24 mouse cellular contexts compared by ENCODE assay signal in the genomic region with DNA sequence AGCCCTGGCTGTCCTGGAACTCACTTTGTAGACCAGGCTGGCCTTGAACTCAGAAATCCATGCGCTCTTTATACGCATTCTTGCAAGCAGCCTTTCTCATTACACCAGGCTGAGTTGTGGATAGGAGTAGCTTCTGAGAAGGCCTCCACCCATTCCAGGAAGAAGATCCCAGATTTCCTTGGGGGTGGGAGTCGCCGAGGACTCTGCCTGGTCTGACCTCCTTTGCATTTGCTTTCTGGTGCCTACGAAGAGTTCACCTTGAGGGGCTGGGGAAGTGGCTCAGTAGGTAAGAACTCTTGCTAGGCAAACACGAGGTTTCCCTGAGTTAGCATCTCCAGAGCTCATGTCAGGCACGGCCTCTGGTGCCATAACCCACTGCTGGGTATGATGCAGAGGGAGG. TPM values are rescaled to one million over a fixed set of nuclear protein-coding genes. Genes with fewer than 3 reads are reported as not detected.
DNase-seq lines count a peak whose midpoint lies in the region; ATAC-seq and TF ChIP-seq lines count a peak whose summit lies in the region.
"Had no signal": no experiment of that assay in that cellular context is flagged by ENCODE, and none has a peak within 500 bp of the region (broad histone marks: within the 10 kb centered on the region; RNA-seq: fewer than 3 reads in every experiment).

No protein-coding gene starts in this region.

- no peak for ATAC-seq in midbrain, embryonic 13.5 days
- no peak for ATAC-seq in midbrain, embryonic 16.5 days
- ATAC-seq: activated CD4-positive, CD25-positive, alpha-beta regulatory T cell, adult 4 months; forebrain, embryonic 13.5 days had no signal

- H3K36me3 ChIP-seq in spleen, adult 2 months (ENCODE audit: control insufficient read depth, insufficient read depth, low read length): no peaks in the 10 kb centered on the region
- H3K36me3 ChIP-seq in ES-E14 (ENCODE audit: control insufficient read depth, insufficient read depth, low read length, poor library complexity, severe bottlenecking): no peaks in the 10 kb centered on the region
- H3K36me3 ChIP-seq in midbrain, embryonic 13.5 days: no peaks in the 10 kb centered on the region
- H3K36me3 ChIP-seq in midbrain, embryonic 16.5 days (ENCODE audit: control insufficient read depth, insufficient read depth, low read length): no peaks in the 10 kb centered on the region
- H3K36me3 ChIP-seq: embryonic facial prominence, embryonic 10.5 days; heart, embryonic 12.5 days; hindbrain, embryonic 10.5 days had no signal

- H3K27ac ChIP-seq in spleen, adult 2 months (ENCODE audit: insufficient read depth, low read length): peak overlapping the region; percentile 14; the same call in 1 of the 2 replicates
- peak overlapping the region; percentile 87; the same call in 1 of the 2 replicates for H3K27ac ChIP-seq in ES-E14 (ENCODE audit: insufficient read depth, low read depth, low read length, poor library complexity, severe bottlenecking)
- H3K27ac ChIP-seq in midbrain, embryonic 13.5 days: no peak overlapping the region
- no peak overlapping the region for H3K27ac ChIP-seq in midbrain, embryonic 16.5 days (ENCODE audit: low read length)
- H3K27ac ChIP-seq: embryonic facial prominence, embryonic 10.5 days; forebrain, embryonic 13.5 days; gastrocnemius, adult 2 months; hindbrain, embryonic 10.5 days; hindbrain, embryonic 14.5 days had no signal

- H3K9ac ChIP-seq in ES-E14 (ENCODE audit: insufficient read depth, low read depth, low read length, poor library complexity, severe bottlenecking): peak overlapping the region; percentile 75; the same call in 1 of the 2 replicates
- no peak overlapping the region for H3K9ac ChIP-seq in midbrain, embryonic 13.5 days (replicated peaks)
- no peak overlapping the region for H3K9ac ChIP-seq in midbrain, embryonic 16.5 days (ENCODE audit: low read depth, low read length)
- H3K9ac ChIP-seq: forebrain, embryonic 13.5 days; heart, embryonic 12.5 days; hindbrain, embryonic 14.5 days had no signal

- H3K4me1 ChIP-seq in spleen, adult 2 months (ENCODE audit: control insufficient read depth, insufficient read depth, insufficient read length): no peaks in the 10 kb centered on the region
- no peaks in the 10 kb centered on the region; a peak in 2 of 4 replicates for H3K4me1 ChIP-seq in ES-E14 (ENCODE audit: control insufficient read depth in 2 of 2, insufficient read depth in 2 of 2, low read length in 2 of 2, poor library complexity in 1 of 2)
- H3K4me1 ChIP-seq in midbrain, embryonic 13.5 days (replicated peaks): no peaks in the 10 kb centered on the region
- no peaks in the 10 kb centered on the region for H3K4me1 ChIP-seq in midbrain, embryonic 16.5 days (ENCODE audit: control insufficient read depth, insufficient read depth, low read length)
- H3K4me1 ChIP-seq: forebrain, embryonic 13.5 days had no signal

- 65% methylated on average over 7 of the region's 7 CpGs for WGBS in spleen, adult 2 months
- WGBS in midbrain, embryonic 13.5 days: 90% methylated on average over 7 of the region's 7 CpGs
- 88% methylated on average over 7 of the region's 7 CpGs for WGBS in midbrain, embryonic 16.5 days

- TF ChIP-seq CTCF in spleen, adult 2 months (IDR thresholded peaks at IDR 0.05; ENCODE audit: extremely low read depth, insufficient read depth, insufficient read length, insufficient replicate concordance): no peak

- no peaks in the 10 kb centered on the region for H3K9me3 ChIP-seq in ES-E14 (ENCODE audit: control insufficient read depth, insufficient read depth, low read depth, low read length)
- no peaks in the 10 kb centered on the region for H3K9me3 ChIP-seq in midbrain, embryonic 13.5 days
- no peaks in the 10 kb centered on the region for H3K9me3 ChIP-seq in midbrain, embryonic 16.5 days (replicated peaks; ENCODE audit: control insufficient read depth, low read length, poor library complexity, severe bottlenecking)
- H3K9me3 ChIP-seq: forebrain, embryonic 13.5 days had no signal

- H3K27me3 ChIP-seq in spleen, adult 2 months (ENCODE audit: control insufficient read depth, insufficient read depth, low read length): no peaks in the 10 kb centered on the region
- H3K27me3 ChIP-seq in midbrain, embryonic 13.5 days: no peaks in the 10 kb centered on the region
- no peaks in the 10 kb centered on the region for H3K27me3 ChIP-seq in midbrain, embryonic 16.5 days (ENCODE audit: control insufficient read depth, insufficient read depth, low read depth, low read length)
- H3K27me3 ChIP-seq: forebrain, embryonic 13.5 days; heart, embryonic 12.5 days had no signal

- H3K4me2 ChIP-seq in midbrain, embryonic 13.5 days (replicated peaks): no peak overlapping the region
- no peak overlapping the region for H3K4me2 ChIP-seq in midbrain, embryonic 16.5 days (ENCODE audit: low read length)
- H3K4me2 ChIP-seq: forebrain, embryonic 13.5 days; heart, embryonic 12.5 days; hindbrain, embryonic 14.5 days had no signal

- H3K4me3 ChIP-seq in spleen, adult 2 months (ENCODE audit: extremely low read depth, insufficient read depth, insufficient read length): no peak overlapping the region
- H3K4me3 ChIP-seq in ES-E14 (ENCODE audit: insufficient read depth in 1 of 2, low read depth in 1 of 2, low read length in 2 of 2, poor library complexity in 1 of 2, severe bottlenecking in 1 of 2): peak overlapping the region in 1 of 2 experiments; percentile 28; a peak in 1 of 4 replicates
- H3K4me3 ChIP-seq in midbrain, embryonic 13.5 days (replicated peaks): no peak overlapping the region
- no peak overlapping the region for H3K4me3 ChIP-seq in midbrain, embryonic 16.5 days (ENCODE audit: low read depth, low read length)
- H3K4me3 ChIP-seq: embryonic facial prominence, embryonic 10.5 days; forebrain, embryonic 13.5 days; gastrocnemius, adult 2 months; heart, embryonic 12.5 days; hindbrain, embryonic 10.5 days had no signal

- in situ Hi-C loops in ES-E14 (cut with MboI; ENCODE audit: low sequenced_read_pairs in 2 of 2, unreplicated experiment in 2 of 2): no loop called here

- TF ChIP-seq POLR2A in spleen, adult 2 months (IDR thresholded peaks at IDR 0.05; ENCODE audit: low read depth, low read length): no peak

- DNase-seq in spleen, adult 2 months (ENCODE audit: low read depth in 1 of 2, low spot score in 2 of 2): no peak
- no peak for DNase-seq in spleen, adult 18-20 months
- DNase-seq in ES-E14 (ENCODE audit: low read depth, low spot score): no peak
- peak; percentile 63 for DNase-seq in c-Kit-positive CD71-positive TER-119-positive erythroid progenitor cells, embryonic 14.5 days (ENCODE audit: low spot score)
- no peak for DNase-seq in testis, postnatal 10 days (ENCODE audit: low spot score)
- DNase-seq: adrenal gland, postnatal 14 days; cerebellum, adult 18-20 months; cerebellum, adult 9-11 months; gastrocnemius, adult 2 months; gastrocnemius, postnatal 25 days had no signal

TF ChIP-seq in ES-E14, 5 proteins besides CTCF, POLR2A, EP300 and RAD21:
- TF ChIP-seq CHD2 (IDR thresholded peaks at IDR 0.05; ENCODE audit: low read depth, low read length): no peak
- TF ChIP-seq HCFC1 (IDR thresholded peaks at IDR 0.05; ENCODE audit: borderline replicate concordance, insufficient read depth, low read length): no peak

RNA-seq across cellular contexts. Expression of a gene that starts 3.4 kb away (rescaled TPM):
- not detected in 2 replicates for polyA plus RNA-seq in spleen, adult 2 months (2012; rRNA removed)
- 0.22 TPM in 1 of 2 replicates, not detected in the other for total RNA-seq in ES-E14 (2012; rRNA removed)
- polyA plus RNA-seq in midbrain, embryonic 13.5 days (2015; fragmentation: Nextera tagmentation; extraction: Ambion mirVana): not detected in 2 replicates
- not detected in 2 replicates for polyA plus RNA-seq in midbrain, embryonic 16.5 days (2015; fragmentation: Nextera tagmentation; extraction: Ambion mirVana)
- total RNA-seq: adrenal gland, adult 18-20 months; adrenal gland, postnatal 14 days; gastrocnemius, adult 2 months; gastrocnemius, postnatal 25 days; granulocyte monocyte progenitor cell, adult 5-6 weeks; heart, adult 8-10 months; heart, postnatal 25 days had no signal
- polyA plus RNA-seq: activated CD4-positive, CD25-positive, alpha-beta regulatory T cell, adult 4 months; embryonic facial prominence, embryonic 10.5 days; embryonic facial prominence, embryonic 14.5 days; forebrain, embryonic 13.5 days; heart, embryonic 12.5 days; heart, embryonic 16.5 days; hindbrain, embryonic 10.5 days; hindbrain, embryonic 14.5 days had no signal

RNA-seq across cellular contexts. Expression of a gene that starts 39.4 kb away (rescaled TPM):
- polyA plus RNA-seq in spleen, adult 2 months (2012; rRNA removed): not detected in 2 replicates
- total RNA-seq in ES-E14 (2012; rRNA removed): not detected in 2 replicates
- polyA plus RNA-seq in midbrain, embryonic 13.5 days (2015; fragmentation: Nextera tagmentation; extraction: Ambion mirVana): not detected in 2 replicates
- not detected in 2 replicates for polyA plus RNA-seq in midbrain, embryonic 16.5 days (2015; fragmentation: Nextera tagmentation; extraction: Ambion mirVana)
- total RNA-seq: adrenal gland, adult 18-20 months; adrenal gland, postnatal 14 days; gastrocnemius, adult 2 months; gastrocnemius, postnatal 25 days; granulocyte monocyte progenitor cell, adult 5-6 weeks; heart, adult 8-10 months; heart, postnatal 25 days had no signal
- polyA plus RNA-seq: activated CD4-positive, CD25-positive, alpha-beta regulatory T cell, adult 4 months; embryonic facial prominence, embryonic 10.5 days; embryonic facial prominence, embryonic 14.5 days; forebrain, embryonic 13.5 days; heart, embryonic 12.5 days; heart, embryonic 16.5 days; hindbrain, embryonic 10.5 days; hindbrain, embryonic 14.5 days had no signal

Comparison
In these comparisons a context has a peak if more than half of its experiments do, and no peak if none do; other contexts are left out.
1. H3K27ac ChIP-seq: peak in spleen, adult 2 months (single experiment) and ES-E14 (single experiment); none in midbrain, embryonic 13.5 days (single experiment) and midbrain, embryonic 16.5 days (single experiment).